Mouse (Mus musculus): ENCODE results near the gene Olfr328.
"Not testable (repeated sequence)": the region's sequence is repeated elsewhere in the genome, so short reads cannot be mapped to it uniquely, and the experiment has no call there.

Gene Olfr328

DNA sequence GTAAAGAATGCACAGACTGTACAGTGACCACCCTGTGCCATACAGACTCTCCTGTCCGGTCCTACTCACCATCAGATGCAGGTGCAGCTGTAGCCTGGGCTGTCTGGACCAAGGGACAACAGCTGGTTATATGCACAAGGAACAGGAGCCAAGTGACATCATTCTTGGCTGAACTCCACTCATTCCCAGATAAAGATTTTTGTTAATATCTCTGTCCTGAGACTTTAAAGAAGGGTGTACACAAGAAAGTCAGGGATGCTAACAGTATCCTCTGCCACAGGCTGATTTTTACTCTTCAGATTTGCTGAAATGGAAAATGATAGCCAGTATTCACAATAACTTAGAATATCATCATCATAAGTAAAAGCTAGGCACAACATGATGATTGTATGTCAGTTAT is at the start of gene Olfr328:
TSS of gene Olfr328 (minus strand) at position 101 of the 400 bp plus-strand sequence.
- no peak for DNase-seq

GRCm38 (mm10) chr11:58605228-58605627 is 49.8 kb upstream of the Olfr328 start:
- DNase-seq: no peak

DNA sequence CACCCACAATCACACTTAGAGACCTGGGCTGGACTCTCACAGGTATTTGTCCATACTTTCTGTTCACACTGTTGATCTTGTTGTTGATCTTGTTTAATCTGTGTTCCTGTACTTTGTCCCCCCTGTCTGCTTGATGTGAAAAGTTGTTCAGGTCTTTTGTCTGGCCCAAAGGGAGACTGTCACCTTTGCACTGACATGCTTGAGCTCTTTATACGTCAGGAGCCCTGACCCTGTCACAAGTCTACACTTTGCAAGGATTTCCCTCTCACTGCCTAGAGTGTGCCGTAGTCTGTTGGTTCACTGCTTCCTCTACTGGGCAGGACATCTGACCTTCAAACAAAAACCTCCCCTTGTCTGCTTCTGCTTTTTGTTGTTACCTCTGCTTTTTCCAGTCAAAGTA is 49.3 kb upstream of the Olfr328 start:
- no peak for DNase-seq

GRCm38 (mm10) chr11:58602800-58603560 is 47.5 kb upstream of the Olfr328 start:
- no peak for DNase-seq

- no peak for DNase-seq
Observed at GRCm38 (mm10) chr11:58602062-58602461, 46.6 kb upstream of the Olfr328 start.

DNA sequence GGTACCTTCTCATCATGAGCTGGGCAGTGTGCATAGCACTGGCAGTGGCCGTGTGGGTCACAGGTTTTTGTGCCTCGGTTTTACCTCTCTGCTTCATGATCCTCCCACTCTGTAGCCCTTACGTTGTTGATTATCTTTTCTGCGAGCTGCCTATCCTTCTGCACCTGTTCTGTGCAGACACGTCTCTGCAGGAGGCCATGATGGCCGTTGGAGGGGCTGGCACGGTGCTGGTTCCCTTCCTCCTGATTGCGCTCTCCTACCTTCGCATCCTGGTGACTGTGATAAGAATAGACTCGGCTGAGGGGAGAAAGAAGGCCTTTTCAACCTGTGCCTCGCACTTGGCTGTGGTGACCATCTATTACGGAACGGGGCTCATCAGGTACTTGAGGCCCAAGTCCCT is 42.4 kb upstream of the Olfr328 start:
- no peak for DNase-seq

- no peak for DNase-seq
Observed at GRCm38 (mm10) chr11:58594814-58595213, 39.4 kb upstream of the Olfr328 start, which contains the start of gene Olfr324. Gene Olfr324 (plus strand): TSS chr11:58595114.

DNA sequence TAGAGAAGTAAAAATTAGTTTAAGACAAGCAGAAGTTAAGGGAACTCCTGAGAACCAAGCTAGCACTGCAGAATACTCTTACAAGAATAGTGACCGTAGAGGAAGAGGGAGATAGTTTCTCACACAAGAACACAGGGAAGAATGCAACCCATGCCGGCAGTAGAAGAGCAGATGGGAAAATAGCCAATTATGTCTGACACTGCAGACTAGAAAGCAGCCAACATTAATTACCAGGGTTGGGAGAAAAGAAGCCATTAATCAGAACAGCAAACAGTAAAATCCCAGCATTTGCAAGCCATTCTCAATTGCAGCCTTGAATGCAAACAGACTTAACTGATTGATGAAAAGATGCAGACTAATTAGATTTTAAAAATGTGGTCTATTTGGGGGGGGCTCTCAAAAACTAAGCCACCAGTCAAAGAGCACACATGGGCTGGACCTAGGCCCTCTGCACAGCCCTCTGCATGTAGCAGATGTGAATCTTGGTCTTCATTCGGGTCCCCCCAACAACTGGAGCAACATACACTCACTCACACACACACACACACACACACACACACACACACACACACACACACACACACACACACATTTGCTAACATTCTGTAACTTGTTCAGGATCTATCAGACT is 33.3 kb upstream of the Olfr328 start:
- DNase-seq: no peak

DNA sequence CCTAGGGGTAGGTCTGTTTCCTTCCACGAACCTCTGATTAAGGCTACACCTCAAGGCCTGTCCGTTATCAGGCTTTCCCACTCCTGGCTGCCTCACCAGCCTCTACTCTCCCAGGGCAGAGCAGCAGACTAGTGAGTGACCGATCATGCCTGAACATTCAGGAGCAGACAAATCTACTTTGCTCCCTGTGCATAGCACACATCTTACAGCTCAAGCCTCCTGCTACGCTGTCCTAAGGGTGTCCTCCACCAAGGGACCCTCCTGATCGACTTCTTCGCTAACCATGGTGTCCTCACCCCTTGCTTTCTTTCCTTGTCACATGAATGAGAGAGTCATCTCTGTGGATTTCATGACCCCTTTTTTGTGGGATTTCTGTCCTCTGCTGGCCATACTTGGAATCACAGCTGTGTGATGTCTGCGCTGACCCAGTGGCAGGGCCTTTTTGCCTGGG is 32.5 kb upstream of the Olfr328 start:
- peak; percentile 5 for DNase-seq

DNA sequence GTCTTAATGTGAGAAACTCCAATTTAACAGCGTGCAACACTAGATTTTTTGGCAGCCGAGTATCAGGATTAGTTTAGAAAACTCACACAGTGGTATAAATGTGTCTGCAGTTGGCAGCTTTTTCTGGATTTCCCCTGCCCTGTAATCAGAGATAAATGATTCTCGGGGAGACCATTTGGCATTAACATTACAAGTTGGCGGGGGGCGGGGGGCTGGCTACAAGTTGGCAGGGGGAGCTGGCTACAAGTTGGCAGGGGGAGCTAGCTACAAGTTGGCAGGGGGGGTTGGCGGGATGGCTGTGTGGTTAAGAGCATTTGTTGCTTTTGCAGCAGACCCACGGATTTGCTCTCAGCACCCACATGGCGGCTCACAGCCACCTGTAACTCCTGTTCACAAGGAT is 23.2 kb upstream of the Olfr328 start:
- peak; percentile 5 for DNase-seq

GRCm38 (mm10) chr11:58577430-58577829 is 22.0 kb upstream of the Olfr328 start, which contains the start of gene Olfr325:
Gene Olfr325 (plus strand): TSS chr11:58577730.
- no peak for DNase-seq

DNA sequence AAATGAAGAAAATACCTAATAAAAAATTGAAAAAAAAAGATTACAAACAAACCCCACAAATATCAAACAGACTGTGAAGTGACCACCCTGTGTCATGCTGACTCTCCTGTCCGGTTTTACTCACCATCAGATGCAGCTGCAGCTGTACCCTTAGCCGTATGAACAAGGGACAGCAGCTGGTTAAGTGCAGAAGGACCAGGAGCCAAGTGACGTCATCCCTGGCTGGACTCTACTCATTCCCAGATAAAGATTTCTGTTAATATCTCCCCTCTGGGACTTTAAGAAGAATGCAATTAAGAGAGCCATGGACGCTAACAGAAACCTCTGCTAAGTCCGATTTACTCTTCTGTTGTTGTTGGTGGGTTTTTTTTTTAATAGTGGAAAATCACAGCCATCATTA is 15.0 kb upstream of the Olfr328 start, which contains the start of gene Olfr224:
TSS of gene Olfr224 (minus strand) at position 149 of the 400 bp plus-strand sequence.
- no peak for DNase-seq

DNA sequence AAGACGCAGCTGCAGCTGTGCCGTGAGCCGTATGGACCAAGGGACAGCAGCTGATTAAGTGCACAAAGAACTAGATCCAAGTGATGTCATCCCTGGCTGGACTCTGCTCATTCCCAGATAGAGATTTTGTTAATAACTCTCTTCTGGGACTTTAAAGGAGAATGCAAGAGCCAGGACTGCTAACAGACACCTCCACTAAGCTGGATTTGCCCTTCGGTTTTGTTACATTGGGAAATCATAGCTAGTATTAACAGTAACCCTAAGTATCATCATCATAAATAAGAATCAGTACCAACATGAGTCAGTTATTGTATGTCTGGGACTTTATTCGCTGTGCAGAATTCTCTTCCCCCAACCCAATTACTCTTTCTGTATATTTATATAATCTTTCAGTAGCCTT is 9.1 kb downstream of the Olfr328 start, which contains the start of gene Olfr329-ps:
TSS of gene Olfr329-ps (minus strand) at position 101 of the 400 bp plus-strand sequence.
- no peak for DNase-seq

DNA sequence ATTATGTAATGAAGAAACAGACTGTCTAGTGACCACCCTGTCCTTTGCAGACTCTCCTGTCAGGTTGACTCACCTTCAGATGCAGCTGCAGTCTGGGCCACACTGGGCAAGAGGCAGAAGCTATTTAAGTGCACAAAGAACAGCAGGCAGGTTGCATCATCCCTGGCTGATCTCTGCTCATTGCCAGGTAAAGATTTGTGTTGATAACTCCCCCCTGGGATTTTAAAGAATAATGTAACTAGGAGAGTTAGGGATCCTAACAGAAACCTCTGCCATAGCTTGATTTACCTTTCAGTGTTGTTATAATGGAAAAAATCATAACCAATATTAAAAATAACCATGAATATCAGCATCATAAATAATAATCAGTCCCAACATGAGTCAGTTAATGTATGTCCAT is 20.7 kb downstream of the Olfr328 start, which contains the start of gene Olfr330:
TSS of gene Olfr330 (minus strand) at position 101 of the 400 bp plus-strand sequence.
- DNase-seq: not testable (repeated sequence)

DNA sequence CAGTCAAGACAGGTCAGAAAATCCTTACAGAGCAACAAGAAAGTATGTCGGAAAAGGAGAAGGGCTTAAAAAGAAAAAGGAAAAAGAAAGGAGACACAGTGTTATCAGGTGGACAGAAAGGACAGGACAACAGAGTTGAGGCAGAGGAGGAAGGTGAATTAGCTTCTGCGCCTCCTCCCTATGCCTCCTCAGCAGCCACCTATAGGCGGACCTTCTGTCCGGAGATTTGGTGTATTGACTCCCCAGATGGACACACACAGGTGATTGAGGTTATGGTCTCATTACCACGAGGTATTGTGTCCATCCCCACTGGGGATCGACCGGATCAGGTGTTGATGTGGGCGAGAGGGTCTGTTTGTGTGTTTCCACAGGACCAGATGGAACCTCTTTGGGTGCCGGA is 35.7 kb downstream of the Olfr328 start:
- peak; percentile 15 for DNase-seq

- DNase-seq: peak; percentile 62
Observed at GRCm38 (mm10) chr11:58518916-58519315, 36.5 kb downstream of the Olfr328 start.

- DNase-seq: not testable (repeated sequence)
Observed at GRCm38 (mm10) chr11:58509058-58509457, 46.4 kb downstream of the Olfr328 start.

DNA sequence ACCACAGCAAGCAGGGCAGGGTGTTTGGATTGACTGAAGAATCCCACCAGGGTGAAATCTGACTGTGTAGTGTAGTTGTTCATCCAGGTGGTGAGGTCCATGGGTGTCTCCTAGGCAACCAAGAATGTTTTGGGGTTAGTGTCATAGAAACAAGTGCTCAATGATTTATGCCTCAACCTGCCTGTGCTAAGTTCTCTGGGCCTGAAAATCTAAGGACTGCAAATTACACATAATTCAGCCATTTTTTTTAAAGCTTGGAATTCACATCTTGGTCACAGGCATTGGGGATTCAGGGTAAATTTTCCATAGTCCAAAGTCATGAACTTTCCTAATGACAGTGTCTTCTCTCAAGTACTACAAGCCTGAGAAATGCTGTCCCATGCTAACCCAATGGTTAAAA is 53.0 kb downstream of the Olfr328 start, which contains the start of gene Olfr331:
TSS of gene Olfr331 (minus strand) at position 101 of the 400 bp plus-strand sequence.
- DNase-seq: not testable (repeated sequence)

Measured in right cerebral cortex, adult 18-20 months (tissue).